ENCODE assay signal across 15 mouse cellular contexts in the genomic region with DNA sequence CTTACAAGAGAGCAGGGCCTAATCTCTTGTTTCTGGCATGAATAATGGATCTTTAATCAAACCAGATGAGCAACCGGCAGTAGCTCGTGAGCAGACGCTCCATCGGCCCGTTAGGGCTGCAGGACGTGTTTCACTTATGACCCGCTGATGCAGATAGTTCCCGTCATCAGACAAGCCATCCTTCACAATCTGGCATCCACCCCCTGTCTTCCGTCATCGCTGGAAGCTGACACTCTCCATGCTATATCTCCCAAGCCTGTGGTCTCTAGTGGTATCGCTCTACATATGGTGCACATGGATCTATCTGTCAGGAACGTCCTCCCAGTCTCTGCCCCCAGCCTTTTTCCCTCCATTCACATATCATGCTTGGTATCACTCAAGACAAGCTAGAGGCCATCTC.
"Had no signal": no experiment of that assay in that cellular context is flagged by ENCODE, and none has a peak within 500 bp of the region (broad histone marks: within the 10 kb centered on the region; RNA-seq: fewer than 3 reads in every experiment).

No protein-coding gene starts in this region.

- DNase-seq: kidney, adult 18-20 months; kidney, postnatal 10 days; left cerebral cortex, postnatal 4 days; lung, adult 18-20 months; retina, postnatal 1 day; right cerebral cortex, postnatal 4 days; spleen, adult 18-20 months; thymus, adult 2 months; thymus, postnatal 25 days had no signal

- H3K9me3 ChIP-seq: limb, embryonic 15.5 days; midbrain, embryonic 12.5 days; neural tube, embryonic 13.5 days; stomach, embryonic 15.5 days had no signal

- H3K4me1 ChIP-seq: midbrain, embryonic 12.5 days; neural tube, embryonic 13.5 days had no signal

- H3K36me3 ChIP-seq: limb, embryonic 15.5 days; midbrain, embryonic 12.5 days; neural tube, embryonic 13.5 days; stomach, embryonic 15.5 days had no signal

- H3K9ac ChIP-seq: limb, embryonic 15.5 days; liver, embryonic 14.5 days; midbrain, embryonic 12.5 days; neural tube, embryonic 13.5 days; stomach, embryonic 15.5 days had no signal

- H3K27ac ChIP-seq: limb, embryonic 15.5 days; liver, embryonic 14.5 days; midbrain, embryonic 12.5 days; neural tube, embryonic 13.5 days; stomach, embryonic 15.5 days had no signal

- H3K4me2 ChIP-seq: midbrain, embryonic 12.5 days; neural tube, embryonic 13.5 days; stomach, embryonic 15.5 days had no signal

- H3K27me3 ChIP-seq: midbrain, embryonic 12.5 days; neural tube, embryonic 13.5 days; stomach, embryonic 15.5 days had no signal

- H3K4me3 ChIP-seq: limb, embryonic 15.5 days; midbrain, embryonic 12.5 days; neural tube, embryonic 13.5 days; stomach, embryonic 15.5 days had no signal

- ATAC-seq: midbrain, embryonic 16.5 days had no signal
